Mouse (Mus musculus) hindbrain, embryonic 11.5 days (tissue): Measurements from ENCODE around the gene Chka. TPM values are rescaled to one million over a fixed set of nuclear protein-coding genes. Genes with fewer than 3 reads are reported as not detected.
A peak's percentile ranks its signal among the peaks of the same experiment; 100 is the strongest.

ENCODE experiments used
- ATAC-seq: fragments of 200-750 bp; cut with Nextera tagmentation; 2 replicates; pipeline ENCODE4 v1.8.0; 2017; ENCODE audit warnings: mild to moderate bottlenecking, moderate TSS enrichment, moderate library complexity; ENCODE audit not compliant: low FRiP score
- DNase-seq: peaks from one replicate; pipeline ENCODE4 v3.0.0-alpha.2; 2015; ENCODE audit warnings: low spot score
- H3K27ac ChIP-seq: fragments of 300-500 bp; sonication (generic); 2 replicates; pipeline ENCODE4 v1.5.1; 2014; ENCODE audit warnings: mild to moderate bottlenecking, low read depth, low read length
- H3K27me3 ChIP-seq: fragments of 300-500 bp; sonication (generic); 2 replicates; pipeline ENCODE4 v1.6.1; 2014; ENCODE audit warnings: mild to moderate bottlenecking, low read length, moderate library complexity, mixed read lengths; ENCODE audit not compliant: control insufficient read depth, insufficient read depth
- H3K36me3 ChIP-seq: fragments of 300-500 bp; sonication (generic); 2 replicates; pipeline ENCODE4 v1.6.1; 2014; ENCODE audit warnings: mild to moderate bottlenecking, low read length, moderate library complexity, mixed read lengths; ENCODE audit not compliant: control insufficient read depth, insufficient read depth
- H3K4me1 ChIP-seq: fragments of 300-500 bp; sonication (generic); replicated peaks from 2 replicates; pipeline ENCODE4 v1.6.1; 2014; ENCODE audit warnings: low read length, mixed read lengths; ENCODE audit not compliant: control insufficient read depth, insufficient read depth
- H3K4me2 ChIP-seq: fragments of 300-500 bp; sonication (generic); replicated peaks from 2 replicates; pipeline ENCODE4 v1.6.1; 2014; ENCODE audit warnings: mild to moderate bottlenecking, low read depth, low read length
- H3K4me3 ChIP-seq: fragments of 300-500 bp; sonication (generic); 2 replicates; pipeline ENCODE4 v1.5.1; 2014; ENCODE audit warnings: low read depth, low read length
- H3K9ac ChIP-seq: fragments of 300-500 bp; sonication (generic); 2 replicates; pipeline ENCODE4 v1.6.1; 2014; ENCODE audit warnings: low read depth, low read length
- H3K9me3 ChIP-seq: fragments of 300-500 bp; sonication (generic); 2 replicates; pipeline ENCODE4 v1.6.1; 2016; ENCODE audit warnings: low read length; ENCODE audit not compliant: control insufficient read depth
- WGBS: fragments of 180-500 bp; shearing (Covaris S2); extraction: QIAGEN DNeasy Blood & Tissue Kit; methylation state at CpG from one replicate; pipeline ENCODE4 v1.1.7; 2014; 5-methylcytosine and 5-hydroxymethylcytosine counted together
- polyA plus RNA-seq: library from polyadenylated mRNA; unstranded; fragments of >200 nt; fragmentation: Nextera tagmentation; extraction: Ambion mirVana; gene quantifications from 2 replicates; pipeline ENCODE4 v1.2.1, GENCODE M21; 2014

Chka gene
- polyA plus RNA-seq, 1 experiment from 2014 or later, result 63.7 TPM

- no peak overlapping the region for H3K4me3 ChIP-seq
- H3K27me3 ChIP-seq, result 0 out of 2 replicates have a peak, but pooled peaks cover 2% of the 10 kb centered on the region
- H3K27ac ChIP-seq, result no peak overlapping the region
- no peak overlapping the region for H3K4me2 ChIP-seq
- H3K9ac ChIP-seq, result no peak overlapping the region
- peaks cover 9% of the 10 kb centered on the region for H3K4me1 ChIP-seq
- ATAC-seq (no peak), DNase-seq (no peak)
- no peaks in the 10 kb centered on the region for H3K36me3 ChIP-seq
- no peaks in the 10 kb centered on the region for H3K9me3 ChIP-seq
- 63% methylated on average over 25 of the region's 25 CpGs for WGBS
These were observed 52.2 kb downstream of the Chka start for GRCm38 (mm10) chr19:3903648-3904362.

GRCm38 (mm10) chr19:3904363-3904675 lies 52.7 kb downstream of the Chka start:
- no peak overlapping the region for H3K27ac ChIP-seq
- H3K4me1 ChIP-seq, result peaks cover 9% of the 10 kb centered on the region
- H3K36me3 ChIP-seq, result no peaks in the 10 kb centered on the region
- no peak overlapping the region for H3K4me2 ChIP-seq
- 66% methylated on average over 10 of the region's 10 CpGs for WGBS
- no peak overlapping the region for H3K4me3 ChIP-seq
- ATAC-seq (no peak), DNase-seq (no peak)
- 0 out of 2 replicates have a peak, but pooled peaks cover 2% of the 10 kb centered on the region for H3K27me3 ChIP-seq
- H3K9ac ChIP-seq, result no peak overlapping the region
- no peaks in the 10 kb centered on the region for H3K9me3 ChIP-seq

- DNase-seq (peak; percentile 28), ATAC-seq (no peak)
- Histone ChIP-seq H3K27me3 (0 out of 2 replicates have a peak, but pooled peaks cover 2% of the 10 kb centered on the region), H3K4me1 (peaks cover 9% of the 10 kb centered on the region), H3K4me3 (no peak overlapping the region), H3K27ac (0 out of 2 replicates have a peak overlapping the region, but pooled peaks have one; percentile 39), H3K9me3 (no peaks in the 10 kb centered on the region), H3K9ac (no peak overlapping the region), H3K36me3 (no peaks in the 10 kb centered on the region), H3K4me2 (0 out of 2 replicates have a peak overlapping the region, but pooled peaks have one; percentile 3)
- 53% methylated on average over 6 of the region's 6 CpGs for WGBS
These were observed 53.8 kb downstream of the Chka start for GRCm38 (mm10) chr19:3905261-3905969.

- H3K36me3 ChIP-seq, result no peaks in the 10 kb centered on the region
- H3K9ac ChIP-seq, result 0 out of 2 replicates have a peak overlapping the region, but pooled peaks have one; percentile 47
- H3K4me2 ChIP-seq, result peak overlapping the region; percentile 66
- ATAC-seq (no peak), DNase-seq (no peak)
- peaks cover 9% of the 10 kb centered on the region for H3K4me1 ChIP-seq
- WGBS, result 50% methylated on average over 10 of the region's 10 CpGs
- H3K4me3 ChIP-seq, result peak overlapping the region; percentile 38
- no peaks in the 10 kb centered on the region for H3K9me3 ChIP-seq
- no peak overlapping the region for H3K27ac ChIP-seq
- H3K27me3 ChIP-seq, result 0 out of 2 replicates have a peak, but pooled peaks cover 2% of the 10 kb centered on the region
These were observed 54.8 kb downstream of the Chka start for GRCm38 (mm10) chr19:3906326-3906725.

- WGBS, result 8% methylated on average over 36 of the region's 36 CpGs
- Histone ChIP-seq H3K36me3 (no peaks in the 10 kb centered on the region), H3K4me2 (peak within 1 kb of the TSS; percentile 66), H3K9me3 (no peaks in the 10 kb centered on the region), H3K9ac (peak within 1 kb of the TSS; percentile 47; the same call in 1 of the 2 replicates), H3K4me1 (peaks cover 16% of the 10 kb centered on the region), H3K27me3 (0 out of 2 replicates have a peak, but pooled peaks cover 2% of the 10 kb centered on the region), H3K4me3 (peak within 1 kb of the TSS; percentile 38), H3K27ac (no peak within 1 kb of the TSS)
- DNase-seq, result peak; percentile 59
- peak; percentile 46; the same call in 1 of the 2 replicates for ATAC-seq
These were observed 55.5 kb downstream of the Chka start, which contains the start of gene Tcirg1 for GRCm38 (mm10) chr19:3906795-3907786. Gene Tcirg1 (minus strand): TSS chr19:3907133.

- 83% methylated on average over 7 of the region's 8 CpGs for WGBS
These were observed 56.5 kb downstream of the Chka start for GRCm38 (mm10) chr19:3907876-3908660.

GRCm38 (mm10) chr19:3910206-3910605 lies 58.6 kb downstream of the Chka start:
- H3K27ac ChIP-seq, result no peak overlapping the region
- H3K9ac ChIP-seq, result no peak overlapping the region
- ATAC-seq (no peak), DNase-seq (no peak)
- H3K36me3 ChIP-seq, result no peaks in the 10 kb centered on the region
- no peak overlapping the region for H3K4me2 ChIP-seq
- WGBS, result 75% methylated on average over 5 of the region's 5 CpGs
- H3K4me1 ChIP-seq, result peaks cover 19% of the 10 kb centered on the region
- H3K4me3 ChIP-seq, result no peak overlapping the region
- no peaks in the 10 kb centered on the region for H3K9me3 ChIP-seq
- H3K27me3 ChIP-seq, result 0 out of 2 replicates have a peak, but pooled peaks cover 2% of the 10 kb centered on the region

More at GRCm38 (mm10) chr19:3907876-3908660, 56.5 kb downstream of the Chka start:
- Histone ChIP-seq H3K4me2 (no peak overlapping the region; the same call in 1 of the 2 replicates), H3K27ac (no peak overlapping the region), H3K36me3 (no peaks in the 10 kb centered on the region), H3K4me3 (no peak overlapping the region), H3K9me3 (no peaks in the 10 kb centered on the region), H3K9ac (no peak overlapping the region), H3K27me3 (0 out of 2 replicates have a peak, but pooled peaks cover 2% of the 10 kb centered on the region), H3K4me1 (peaks cover 16% of the 10 kb centered on the region)
- ATAC-seq, result no peak
- DNase-seq, result no peak
